Mouse (Mus musculus): ENCODE measurements around the gene Pros1.

GRCm38 (mm10) chr16:62942418-62943410 is 88.6 kb downstream of the Pros1 start:
- no peak for TF ChIP-seq GATA1 (IDR thresholded peaks at IDR 0.05; ENCODE audit: low read length)
- no peak for TF ChIP-seq TAL1 (IDR thresholded peaks at IDR 0.05; ENCODE audit: low read length)
